Comparison of ENCODE assay signal across 13 mouse cellular contexts in the genomic region with DNA sequence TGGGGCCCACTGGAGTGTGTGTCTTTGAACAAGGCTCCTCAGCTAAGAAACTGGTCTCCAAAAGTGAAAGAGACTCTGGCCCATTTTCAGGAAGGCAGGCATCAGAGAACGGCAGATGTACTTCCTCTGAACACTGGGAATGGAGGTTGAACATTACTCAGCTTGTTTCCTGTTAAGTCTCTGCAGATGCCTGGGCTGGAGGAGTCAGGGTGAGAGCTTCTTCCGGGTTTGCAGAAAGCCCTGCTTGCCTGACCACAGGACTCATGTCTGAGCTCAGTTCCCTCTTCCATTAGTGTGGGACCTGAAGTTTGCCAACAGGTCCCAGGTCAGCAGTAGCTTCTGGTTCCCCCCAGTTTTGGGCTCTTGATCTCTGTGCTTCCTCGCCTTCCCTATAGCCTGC. TPM values are rescaled to one million over a fixed set of nuclear protein-coding genes. Genes with fewer than 3 reads are reported as not detected.
A peak's percentile ranks its signal among the peaks of the same experiment; 100 is the strongest.
DNase-seq lines count a peak whose midpoint lies in the region; ATAC-seq lines count a peak whose summit lies in the region.
"Had no signal": no experiment of that assay in that cellular context is flagged by ENCODE, and none has a peak within 500 bp of the region (broad histone marks: within the 10 kb centered on the region; RNA-seq: fewer than 3 reads in every experiment).

Gene Nlrp1a, minus strand, starts transcription at position 44 of the 400 bp plus-strand sequence.

- DNase-seq in heart, adult 9 months (ENCODE audit: low spot score in 2 of 2): peak; percentile 3 to 21
- DNase-seq in heart, embryonic 10.5 days (ENCODE audit: low spot score): no peak
- DNase-seq in spleen, postnatal 4 days (ENCODE audit: low spot score in 2 of 2): peak; percentile 15 to 55
- DNase-seq in spleen, adult 18-20 months: no peak
- no peak for DNase-seq in cerebellum, postnatal 25 days
- DNase-seq in yolk sac, embryonic 10.5 days (ENCODE audit: low spot score): no peak
- DNase-seq: adrenal gland, adult 8-10 months; forebrain, postnatal 0 days had no signal

- no peaks in the 10 kb centered on the region for H3K36me3 ChIP-seq in heart, embryonic 10.5 days
- H3K36me3 ChIP-seq in megakaryocyte, embryonic 14.5 days (replicated peaks; ENCODE audit: low read length): no peaks in the 10 kb centered on the region
- H3K36me3 ChIP-seq: hindbrain, embryonic 13.5 days; stomach, embryonic 15.5 days had no signal

- no peaks in the 10 kb centered on the region for H3K27me3 ChIP-seq in heart, embryonic 10.5 days (ENCODE audit: insufficient read depth, poor library complexity, severe bottlenecking)
- peaks cover 2% of the 10 kb centered on the region for H3K27me3 ChIP-seq in megakaryocyte, embryonic 14.5 days (replicated peaks)
- H3K27me3 ChIP-seq: hindbrain, embryonic 13.5 days; stomach, embryonic 15.5 days had no signal

- H3K27ac ChIP-seq in heart, embryonic 10.5 days: no peak within 1 kb of the TSS
- H3K27ac ChIP-seq: hindbrain, embryonic 13.5 days; stomach, embryonic 15.5 days had no signal

- H3K4me1 ChIP-seq in heart, embryonic 10.5 days: no peaks in the 10 kb centered on the region
- H3K4me1 ChIP-seq in megakaryocyte, embryonic 14.5 days: peaks cover 17% of the 10 kb centered on the region
- H3K4me1 ChIP-seq: hindbrain, embryonic 13.5 days; stomach, embryonic 15.5 days had no signal

- no peak within 1 kb of the TSS for H3K4me3 ChIP-seq in heart, embryonic 10.5 days
- H3K4me3 ChIP-seq in megakaryocyte, embryonic 14.5 days (replicated peaks): peak within 1 kb of the TSS; percentile 80
- H3K4me3 ChIP-seq: hindbrain, embryonic 13.5 days; myocyte; stomach, embryonic 15.5 days had no signal

- ATAC-seq in inflammation-experienced regulatory T-cells, adult 6 months: no peak
- ATAC-seq: forebrain, postnatal 0 days had no signal

- H3K9me3 ChIP-seq in heart, embryonic 10.5 days: no peaks in the 10 kb centered on the region
- H3K9me3 ChIP-seq in megakaryocyte, embryonic 14.5 days: no peaks in the 10 kb centered on the region
- H3K9me3 ChIP-seq: hindbrain, embryonic 13.5 days; stomach, embryonic 15.5 days had no signal

- WGBS in heart, embryonic 10.5 days: 67% methylated on average over 3 of the region's 3 CpGs

RNA-seq across cellular contexts. Expression of gene Nlrp1a, which starts in this region (rescaled TPM):
- polyA plus RNA-seq in heart, embryonic 10.5 days (2016; fragmentation: Nextera tagmentation; extraction: Ambion mirVana): 0.05 TPM in 1 of 2 replicates, not detected in the other
- polyA plus RNA-seq in megakaryocyte, embryonic 14.5 days (2012; ENCODE audit: insufficient read depth, low replicate concordance): not detected in 2 replicates
- 1 to 10 TPM in 1 of 3 experiments, under 1 TPM in 2; 0.38 to 1.7 (median 0.64) TPM for polyA plus RNA-seq in inflammation-experienced regulatory T-cells, adult 6 months (2017; shearing (Covaris generic))
- polyA plus RNA-seq: hindbrain, embryonic 13.5 days; myocyte had no signal

Comparison
In these comparisons a context has a peak if more than half of its experiments do, and no peak if none do; other contexts are left out.
1. DNase-seq: peak in heart, adult 9 months (2 of 2) and spleen, postnatal 4 days (2 of 2); none in heart, embryonic 10.5 days (single experiment), spleen, adult 18-20 months (0 of 2), cerebellum, postnatal 25 days (0 of 2) and yolk sac, embryonic 10.5 days (single experiment).